Mouse (Mus musculus): ENCODE results near the gene Cc2d2b.

GRCm38 (mm10) chr19:40868284-40868683, 119.7 kb downstream of the Cc2d2b start:
- TF ChIP-seq CTCF (IDR thresholded peaks at IDR 0.05; ENCODE audit: low read depth, low read length) = no peak
- no peak for TF ChIP-seq POLR2A (IDR thresholded peaks at IDR 0.05; ENCODE audit: extremely low read depth, insufficient read depth, low read length)
